Mouse (Mus musculus) liver, embryonic 14.5 days (tissue): ENCODE data around the gene Wfdc1. TPM values are rescaled to one million over a fixed set of nuclear protein-coding genes. Genes with fewer than 3 reads are reported as not detected.

Experiments used
- ATAC-seq: fragments of 200-750 bp; cut with Nextera tagmentation; 2 replicates; pipeline ENCODE4 v1.8.0; 2017; ENCODE audit warnings: moderate number of reproducible peaks, mild to moderate bottlenecking, moderate library complexity; ENCODE audit not compliant: insufficient read depth
- DNase-seq, 3 experiments: peaks; one replicate each; pipeline ENCODE4 v3.0.0-alpha.2; 2012 to 2013; ENCODE audit warnings: low read depth in 3 of 3, low spot score in 3 of 3
- H3K27ac ChIP-seq: fragments of 300-500 bp; sonication (generic); 2 replicates; pipeline ENCODE4 v1.5.1; 2014; ENCODE audit warnings: moderate library complexity, mild to moderate bottlenecking, control low read depth, inconsistent platforms
- H3K27me3 ChIP-seq: fragments of 300-500 bp; sonication (generic); 2 replicates; pipeline ENCODE4 v1.6.1; 2014; ENCODE audit warnings: mild to moderate bottlenecking, low read length, moderate library complexity; ENCODE audit not compliant: control insufficient read depth, insufficient read depth
- H3K36me3 ChIP-seq: fragments of 300-500 bp; sonication (generic); replicated peaks from 2 replicates; pipeline ENCODE4 v1.6.1; 2014; ENCODE audit warnings: low read depth; ENCODE audit not compliant: control insufficient read depth, insufficient read depth
- H3K4me1 ChIP-seq, 2 experiments: fragments of 200-500 bp in 1 of 2; fragments of 300-500 bp in 1 of 2; sonication (generic) in 1 of 2; replicated peaks; 2 replicates each; pipeline ENCODE4 v1.6.1; 2012 to 2014; ENCODE audit warnings: antibody characterized with exemption in 1 of 2, inconsistent platforms in 1 of 2, low read length in 1 of 2; ENCODE audit not compliant: control insufficient read depth in 2 of 2, insufficient read depth in 2 of 2
- H3K4me2 ChIP-seq: fragments of 300-500 bp; sonication (generic); 2 replicates; pipeline ENCODE4 v1.6.1; 2014; ENCODE audit warnings: low read depth, mild to moderate bottlenecking, control low read depth, moderate library complexity
- H3K4me3 ChIP-seq, 2 experiments: fragments of 200-500 bp in 1 of 2; fragments of 300-500 bp in 1 of 2; sonication (generic) in 1 of 2; 2 replicates each; pipeline ENCODE4 v1.5.1; 2012 to 2014; ENCODE audit warnings: low read depth in 2 of 2, low read length in 2 of 2, mild to moderate bottlenecking in 2 of 2, control low read depth in 1 of 2, inconsistent platforms in 1 of 2, moderate library complexity in 1 of 2; ENCODE audit not compliant: insufficient read depth in 1 of 2
- H3K9ac ChIP-seq: fragments of 300-500 bp; sonication (generic); replicated peaks from 2 replicates; pipeline ENCODE4 v1.6.1; 2014; ENCODE audit warnings: mild to moderate bottlenecking, control low read depth, moderate library complexity
- H3K9me3 ChIP-seq: fragments of 300-500 bp; sonication (generic); 2 replicates; pipeline ENCODE4 v1.6.1; 2016; ENCODE audit warnings: low read length, mixed read lengths; ENCODE audit not compliant: control insufficient read depth
- CTCF ChIP-seq: IDR thresholded peaks from 2 replicates; pipeline ENCODE4 v1.5.1; 2016; ENCODE audit warnings: antibody characterized with exemption, low read depth, control low read depth
- EP300 ChIP-seq: IDR thresholded peaks from 2 replicates; pipeline ENCODE4 v1.6.1; 2016; ENCODE audit warnings: antibody characterized with exemption, low read depth
- WGBS: fragments of 180-500 bp; shearing (Covaris S2); extraction: QIAGEN DNeasy Blood & Tissue Kit; methylation state at CpG from one replicate; pipeline ENCODE4 v1.1.7; 2014; ENCODE audit not compliant: insufficient replicate concordance; 5-methylcytosine and 5-hydroxymethylcytosine counted together
- polyA plus RNA-seq, 2 experiments: library from polyadenylated mRNA; depleted of rRNA in 1 of 2; stranded (reverse) in 1 of 2; unstranded in 1 of 2; fragments of >200 nt; fragmentation: Nextera tagmentation in 1 of 2; extraction: Ambion mirVana in 1 of 2; gene quantifications; 2 replicates each; pipeline versions ENCODE4 v1.2.1 to v1.2.3; 2012 to 2014

The Wfdc1 gene
- polyA plus RNA-seq, 2 experiments: 0.99 to 2.1 TPM

- H3K9ac ChIP-seq: no peak overlapping the region
- no peaks in the 10 kb centered on the region for H3K36me3 ChIP-seq
- no peaks in the 10 kb centered on the region for H3K27me3 ChIP-seq
- WGBS: 44% methylated on average over 5 of the region's 5 CpGs
- no peak for TF ChIP-seq EP300
- TF ChIP-seq CTCF: peak; percentile 70
- no peak overlapping the region for H3K27ac ChIP-seq
- H3K4me3 ChIP-seq: no peak overlapping the region
- no peak for DNase-seq
- no peak for ATAC-seq
- H3K9me3 ChIP-seq: no peaks in the 10 kb centered on the region
- H3K4me2 ChIP-seq: no peak overlapping the region
- no peaks in the 10 kb centered on the region; a peak in 1 of 4 replicates for H3K4me1 ChIP-seq
Observed at GRCm38 (mm10) chr8:119656709-119657464, 9.3 kb upstream of the Wfdc1 start.

GRCm38 (mm10) chr8:119661081-119661480 is 5.1 kb upstream of the Wfdc1 start:
- DNase-seq: no peak
- TF ChIP-seq CTCF (no peak), EP300 (no peak)
- H3K36me3 ChIP-seq: no peaks in the 10 kb centered on the region
- ATAC-seq: no peak
- no peak overlapping the region for H3K9ac ChIP-seq
- H3K4me1 ChIP-seq: no peaks in the 10 kb centered on the region; a peak in 1 of 4 replicates
- H3K4me3 ChIP-seq: no peak overlapping the region
- no peaks in the 10 kb centered on the region for H3K27me3 ChIP-seq
- no peak overlapping the region for H3K27ac ChIP-seq
- H3K4me2 ChIP-seq: no peak overlapping the region
- 29% methylated on average over 9 of the region's 9 CpGs for WGBS
- H3K9me3 ChIP-seq: no peaks in the 10 kb centered on the region

- no peak for DNase-seq
Observed at GRCm38 (mm10) chr8:119661892-119662291, 4.3 kb upstream of the Wfdc1 start.

GRCm38 (mm10) chr8:119663440-119663839 is 2.7 kb upstream of the Wfdc1 start:
- Histone ChIP-seq H3K4me2 (no peak overlapping the region), H3K9me3 (no peaks in the 10 kb centered on the region), H3K27ac (no peak overlapping the region), H3K27me3 (no peaks in the 10 kb centered on the region), H3K36me3 (no peaks in the 10 kb centered on the region), H3K4me3 (no peak overlapping the region), H3K4me1 (no peaks in the 10 kb centered on the region; a peak in 1 of 4 replicates), H3K9ac (no peak overlapping the region)
- 56% methylated on average over 11 of the region's 11 CpGs for WGBS
- no peak for DNase-seq
- ATAC-seq: no peak
- TF ChIP-seq EP300 (no peak), CTCF (no peak)

More at GRCm38 (mm10) chr8:119661892-119662291, 4.3 kb upstream of the Wfdc1 start:
- H3K9ac ChIP-seq: no peak overlapping the region
- TF ChIP-seq EP300 (no peak), CTCF (no peak)
- 56% methylated on average over 6 of the region's 6 CpGs for WGBS
- no peaks in the 10 kb centered on the region for H3K9me3 ChIP-seq
- H3K27ac ChIP-seq: no peak overlapping the region
- no peaks in the 10 kb centered on the region for H3K27me3 ChIP-seq
- no peak for ATAC-seq
- H3K4me1 ChIP-seq: no peaks in the 10 kb centered on the region; a peak in 1 of 4 replicates
- H3K4me2 ChIP-seq: no peak overlapping the region
- no peak overlapping the region for H3K4me3 ChIP-seq
- no peaks in the 10 kb centered on the region for H3K36me3 ChIP-seq

- Histone ChIP-seq H3K4me3 (no peak overlapping the region), H3K9ac (no peak overlapping the region), H3K9me3 (no peaks in the 10 kb centered on the region), H3K27ac (no peak overlapping the region), H3K4me2 (no peak overlapping the region), H3K27me3 (no peaks in the 10 kb centered on the region), H3K4me1 (no peaks in the 10 kb centered on the region; a peak in 2 of 4 replicates), H3K36me3 (no peaks in the 10 kb centered on the region)
- TF ChIP-seq EP300 (no peak), CTCF (no peak)
- WGBS: 54% methylated on average over 6 of the region's 6 CpGs
- ATAC-seq: no peak
- DNase-seq: no peak
Observed at GRCm38 (mm10) chr8:119665270-119665669, 895 bp upstream of the Wfdc1 start.
